Comparison of ENCODE assay signal across 16 mouse cellular contexts in genomic region chr6:85325109-85325508, GRCm38 (mm10). TPM values are rescaled to one million over a fixed set of nuclear protein-coding genes. Genes with fewer than 3 reads are reported as not detected.
DNase-seq lines count a peak whose midpoint lies in the region; ATAC-seq and TF ChIP-seq lines count a peak whose summit lies in the region.
"Had no signal": no experiment of that assay in that cellular context is flagged by ENCODE, and none has a peak within 500 bp of the region (broad histone marks: within the 10 kb centered on the region; RNA-seq: fewer than 3 reads in every experiment).

No protein-coding gene starts in this region.

- no peaks in the 10 kb centered on the region for H3K9me3 ChIP-seq in embryonic facial prominence, embryonic 12.5 days
- no peaks in the 10 kb centered on the region for H3K9me3 ChIP-seq in embryonic facial prominence, embryonic 10.5 days
- no peaks in the 10 kb centered on the region for H3K9me3 ChIP-seq in kidney, embryonic 15.5 days (replicated peaks)
- H3K9me3 ChIP-seq in midbrain, embryonic 10.5 days (replicated peaks) = no peaks in the 10 kb centered on the region
- H3K9me3 ChIP-seq: heart, embryonic 15.5 days; hindbrain, embryonic 12.5 days; lung, embryonic 15.5 days had no signal

- no peak for ATAC-seq in embryonic facial prominence, embryonic 12.5 days (ENCODE audit: insufficient number of reproducible peaks, insufficient read depth, low FRiP score, low TSS enrichment)
- no peak for ATAC-seq in Patski
- no peak for ATAC-seq in kidney, embryonic 15.5 days (replicated peaks; ENCODE audit: low FRiP score)
- ATAC-seq: intestine, postnatal 0 days had no signal

- CTCF ChIA-PET in Patski (lab: Charles Lee) = no interaction called here

- peaks cover 4% of the 10 kb centered on the region; the same call in 1 of the 2 replicates for H3K4me1 ChIP-seq in embryonic facial prominence, embryonic 12.5 days
- H3K4me1 ChIP-seq in embryonic facial prominence, embryonic 10.5 days = peaks cover 11% of the 10 kb centered on the region
- peaks cover 9% of the 10 kb centered on the region; the same call in 1 of the 2 replicates for H3K4me1 ChIP-seq in kidney, embryonic 15.5 days
- peaks cover 13% of the 10 kb centered on the region for H3K4me1 ChIP-seq in midbrain, embryonic 10.5 days
- H3K4me1 ChIP-seq: heart, embryonic 15.5 days; lung, embryonic 15.5 days had no signal

- no peaks in the 10 kb centered on the region for H3K27me3 ChIP-seq in embryonic facial prominence, embryonic 12.5 days
- H3K27me3 ChIP-seq in embryonic facial prominence, embryonic 10.5 days (replicated peaks; ENCODE audit: low read depth, poor library complexity, severe bottlenecking) = no peaks in the 10 kb centered on the region
- no peaks in the 10 kb centered on the region for H3K27me3 ChIP-seq in Patski
- H3K27me3 ChIP-seq in kidney, embryonic 15.5 days = no peaks in the 10 kb centered on the region
- H3K27me3 ChIP-seq in midbrain, embryonic 10.5 days (ENCODE audit: low read depth, poor library complexity, severe bottlenecking) = 0 out of 2 replicates have a peak, but pooled peaks cover 2% of the 10 kb centered on the region
- H3K27me3 ChIP-seq: heart, embryonic 15.5 days; hindbrain, embryonic 12.5 days; lung, embryonic 15.5 days had no signal

- H3K27ac ChIP-seq in embryonic facial prominence, embryonic 12.5 days = 0 out of 2 replicates have a peak overlapping the region, but pooled peaks have one; percentile 2
- H3K27ac ChIP-seq in embryonic facial prominence, embryonic 10.5 days (replicated peaks) = no peak overlapping the region
- peak overlapping the region; percentile 77 for H3K27ac ChIP-seq in macrophage
- no peak overlapping the region for H3K27ac ChIP-seq in kidney, embryonic 15.5 days
- no peak overlapping the region for H3K27ac ChIP-seq in midbrain, embryonic 10.5 days (replicated peaks)
- H3K27ac ChIP-seq: heart, embryonic 15.5 days; hindbrain, embryonic 12.5 days; lung, embryonic 15.5 days had no signal

- no peak overlapping the region for H3K9ac ChIP-seq in embryonic facial prominence, embryonic 12.5 days
- no peak overlapping the region for H3K9ac ChIP-seq in kidney, embryonic 15.5 days
- H3K9ac ChIP-seq: heart, embryonic 15.5 days; hindbrain, embryonic 12.5 days; lung, embryonic 15.5 days had no signal

- 24% methylated on average over 2 of the region's 2 CpGs for WGBS in embryonic facial prominence, embryonic 12.5 days
- 53% methylated on average over 2 of the region's 2 CpGs for WGBS in embryonic facial prominence, embryonic 10.5 days
- whole genome bisulfite sequencing in macrophage (ENCODE audit: missing documents) = 0% methylated on average over 1 of the region's 2 CpGs
- WGBS in kidney, embryonic 15.5 days = 31% methylated on average over 2 of the region's 2 CpGs
- 62% methylated on average over 2 of the region's 2 CpGs for WGBS in midbrain, embryonic 10.5 days

- in situ Hi-C loops in Patski (cut with MboI; ENCODE audit: low pct_unique_long_range_greater_than_20kb) = no loop called here

- no peaks in the 10 kb centered on the region for H3K36me3 ChIP-seq in embryonic facial prominence, embryonic 12.5 days
- H3K36me3 ChIP-seq in embryonic facial prominence, embryonic 10.5 days (replicated peaks) = no peaks in the 10 kb centered on the region; the same call in 1 of the 2 replicates
- no peaks in the 10 kb centered on the region for H3K36me3 ChIP-seq in macrophage (ENCODE audit: inconsistent target)
- H3K36me3 ChIP-seq in kidney, embryonic 15.5 days = no peaks in the 10 kb centered on the region
- no peaks in the 10 kb centered on the region for H3K36me3 ChIP-seq in midbrain, embryonic 10.5 days
- H3K36me3 ChIP-seq: heart, embryonic 15.5 days; hindbrain, embryonic 12.5 days; lung, embryonic 15.5 days had no signal

- no peak for TF ChIP-seq CTCF in Patski (IDR thresholded peaks at IDR 0.05)

- no peak overlapping the region for H3K4me3 ChIP-seq in embryonic facial prominence, embryonic 12.5 days
- no peak overlapping the region for H3K4me3 ChIP-seq in embryonic facial prominence, embryonic 10.5 days
- H3K4me3 ChIP-seq in macrophage (ENCODE audit: inconsistent target) = no peak overlapping the region
- no peak overlapping the region for H3K4me3 ChIP-seq in kidney, embryonic 15.5 days (replicated peaks)
- H3K4me3 ChIP-seq in midbrain, embryonic 10.5 days = no peak overlapping the region
- H3K4me3 ChIP-seq: erythroblast, embryonic 14.5 days; heart, embryonic 15.5 days; hindbrain, embryonic 12.5 days; lung, embryonic 15.5 days had no signal

- H3K79me2 ChIP-seq in macrophage (ENCODE audit: inconsistent target) = peaks cover 34% of the 10 kb centered on the region; the same call in 1 of the 2 replicates

- DNase-seq in embryonic facial prominence, embryonic 10.5 days (ENCODE audit: low spot score) = no peak
- DNase-seq in 3134 (ENCODE audit: extremely low read depth, insufficient read length, low spot score) (peak; percentile 43), Patski (ENCODE audit: low read depth, low spot score) (peak; percentile 47)
- no peak for DNase-seq in midbrain, embryonic 10.5 days (ENCODE audit: low spot score)
- no peak for DNase-seq in gastrocnemius, postnatal 25 days
- DNase-seq: cerebellum, postnatal 25 days; midbrain, embryonic 14.5 days; thymus, postnatal 36 days had no signal

- POLR2A ChIA-PET in Patski (lab: Charles Lee) = interaction anchor here (0.6 to 0.7 kb wide), 2 partner anchors 42 to 235 kb away, joined by 3 read pairs; no protein-coding TSS in a partner anchor

- no peak overlapping the region for H3K4me2 ChIP-seq in embryonic facial prominence, embryonic 12.5 days (replicated peaks)
- no peak overlapping the region for H3K4me2 ChIP-seq in kidney, embryonic 15.5 days
- H3K4me2 ChIP-seq: heart, embryonic 15.5 days; hindbrain, embryonic 12.5 days; lung, embryonic 15.5 days had no signal

RNA-seq across cellular contexts. Expression of gene Sfxn5, which starts 8.1 kb away (rescaled TPM):
- 7.2 and 8.1 TPM in 2 replicates for polyA plus RNA-seq in embryonic facial prominence, embryonic 12.5 days (2016; fragmentation: Nextera tagmentation; extraction: Ambion mirVana)
- 8.5 and 8.6 TPM in 2 replicates for polyA plus RNA-seq in embryonic facial prominence, embryonic 10.5 days (2016; fragmentation: Nextera tagmentation; extraction: Ambion mirVana)
- polyA plus RNA-seq in Patski (2021) = 10.9 TPM
- total RNA-seq in macrophage (2018; cell fraction: chromatin; rRNA removed) = 10 to 100 TPM in 25 of 26 experiments, 1 to 10 TPM in 1; 6.3 to 87.7 (median 36.8) TPM
- total RNA-seq in macrophage (2018; cell fraction: cytosol; rRNA removed) = 10 to 100 TPM in 12 of 26 experiments, 1 to 10 TPM in 14; 3.5 to 20.3 (median 7.5) TPM
- 10 to 100 TPM in 24 of 26 experiments, 1 to 10 TPM in 2; 6.9 to 51.7 (median 23.0) TPM for total RNA-seq in macrophage (2018; cell fraction: nucleus; rRNA removed)
- 3.8 to 11.4 TPM (median 5.9 TPM) in 3 replicates for polyA plus RNA-seq in macrophage (2018)
- 12.4 and 12.9 TPM in 2 replicates for polyA plus RNA-seq in kidney, embryonic 15.5 days (2015; fragmentation: Nextera tagmentation; extraction: Ambion mirVana)
- 8.7 and 10.5 TPM in 2 replicates for polyA plus RNA-seq in midbrain, embryonic 10.5 days (2016; fragmentation: Nextera tagmentation; extraction: Ambion mirVana)
- total RNA-seq in gastrocnemius, postnatal 25 days (2021) = 1 to 10 TPM; 5.0 to 7.3 TPM

RNA-seq across cellular contexts. Expression of gene Rab11fip5, which starts 49.3 kb away (rescaled TPM):
- 12.3 and 13.3 TPM in 2 replicates for polyA plus RNA-seq in embryonic facial prominence, embryonic 12.5 days (2016; fragmentation: Nextera tagmentation; extraction: Ambion mirVana)
- 2.3 and 3.6 TPM in 2 replicates for polyA plus RNA-seq in embryonic facial prominence, embryonic 10.5 days (2016; fragmentation: Nextera tagmentation; extraction: Ambion mirVana)
- 151 TPM for polyA plus RNA-seq in Patski (2021)
- 10 to 100 TPM in 24 of 26 experiments, 1 to 10 TPM in 2; 4.5 to 67.9 (median 27.2) TPM for total RNA-seq in macrophage (2018; cell fraction: chromatin; rRNA removed)
- total RNA-seq in macrophage (2018; cell fraction: cytosol; rRNA removed) = 100 to 1,000 TPM in 1 of 26 experiments, 10 to 100 TPM in 25; 23.9 to 104 (median 44.7) TPM
- total RNA-seq in macrophage (2018; cell fraction: nucleus; rRNA removed) = 10 to 100 TPM; 15.6 to 85.3 (median 32.2) TPM
- 38.4 to 80.5 TPM (median 38.6 TPM) in 3 replicates for polyA plus RNA-seq in macrophage (2018)
- polyA plus RNA-seq in kidney, embryonic 15.5 days (2015; fragmentation: Nextera tagmentation; extraction: Ambion mirVana) = 12.1 and 13.8 TPM in 2 replicates
- polyA plus RNA-seq in midbrain, embryonic 10.5 days (2016; fragmentation: Nextera tagmentation; extraction: Ambion mirVana) = 4.2 and 6.4 TPM in 2 replicates
- total RNA-seq in gastrocnemius, postnatal 25 days (2021) = 10 to 100 TPM; 22.7 to 26.5 TPM

Comparison
In these comparisons a context has a peak if more than half of its experiments do, and no peak if none do; other contexts are left out.
1. H3K27ac ChIP-seq: peak in embryonic facial prominence, embryonic 12.5 days (single experiment) and macrophage (single experiment); none in embryonic facial prominence, embryonic 10.5 days (single experiment), kidney, embryonic 15.5 days (single experiment) and midbrain, embryonic 10.5 days (single experiment).
2. DNase-seq: peak in 3134 (single experiment) and Patski (single experiment); none in embryonic facial prominence, embryonic 10.5 days (single experiment), midbrain, embryonic 10.5 days (single experiment) and gastrocnemius, postnatal 25 days (single experiment).